ENCODE assay signal across 16 mouse cellular contexts in genomic region chr15:27620475-27621185, GRCm38 (mm10). TPM values are rescaled to one million over a fixed set of nuclear protein-coding genes. Genes with fewer than 3 reads are reported as not detected.
DNase-seq lines count a peak whose midpoint lies in the region; ATAC-seq and TF ChIP-seq lines count a peak whose summit lies in the region.
"Had no signal": no experiment of that assay in that cellular context is flagged by ENCODE, and none has a peak within 500 bp of the region (broad histone marks: within the 10 kb centered on the region; RNA-seq: fewer than 3 reads in every experiment).

No protein-coding gene starts in this region.

- 0 out of 2 replicates have a peak, but pooled peaks have one; percentile 9 for TF ChIP-seq CTCF in layer of hippocampus, adult 2 months (conservative IDR thresholded peaks at IDR 0.05)
- no peak for TF ChIP-seq CTCF in G1E (IDR thresholded peaks at IDR 0.05; ENCODE audit: low read depth, low read length)

- peak overlapping the region; percentile 43; the same call in 1 of the 2 replicates for H3K9ac ChIP-seq in heart, embryonic 12.5 days
- H3K9ac ChIP-seq: embryonic facial prominence, embryonic 13.5 days; hindbrain, embryonic 13.5 days; limb, embryonic 12.5 days; midbrain, embryonic 13.5 days; stomach, embryonic 15.5 days had no signal

- no peaks in the 10 kb centered on the region for H3K27me3 ChIP-seq in heart, embryonic 12.5 days (replicated peaks)
- H3K27me3 ChIP-seq in G1E (ENCODE audit: insufficient read depth, low read length): no peaks in the 10 kb centered on the region
- H3K27me3 ChIP-seq: embryonic facial prominence, embryonic 13.5 days; hindbrain, embryonic 13.5 days; limb, embryonic 12.5 days; midbrain, embryonic 13.5 days; stomach, embryonic 15.5 days had no signal

- no peaks in the 10 kb centered on the region for H3K9me3 ChIP-seq in heart, embryonic 12.5 days (replicated peaks)
- H3K9me3 ChIP-seq in G1E (replicated peaks): no peaks in the 10 kb centered on the region
- H3K9me3 ChIP-seq: embryonic facial prominence, embryonic 13.5 days; hindbrain, embryonic 13.5 days; limb, embryonic 12.5 days; midbrain, embryonic 13.5 days; stomach, embryonic 15.5 days had no signal

- H3K4me2 ChIP-seq in heart, embryonic 12.5 days: no peak overlapping the region
- H3K4me2 ChIP-seq: embryonic facial prominence, embryonic 13.5 days; hindbrain, embryonic 13.5 days; limb, embryonic 12.5 days; midbrain, embryonic 13.5 days; stomach, embryonic 15.5 days had no signal

- ATAC-seq in heart, embryonic 12.5 days (ENCODE audit: insufficient number of reproducible peaks, low FRiP score): no peak
- 0 out of 2 replicates have a peak, but pooled peaks have one; percentile 16 for ATAC-seq in G1E (ENCODE audit: extremely low read depth, insufficient number of reproducible peaks, low FRiP score, poor library complexity, severe bottlenecking)
- peak; percentile 33 for ATAC-seq in common myeloid progenitor, adult 5-6 weeks (replicated peaks; ENCODE audit: low read depth, poor library complexity, severe bottlenecking)
- ATAC-seq in frontal cortex, adult (ENCODE audit: low TSS enrichment): no peak
- ATAC-seq: midbrain, embryonic 13.5 days had no signal

- peaks cover 45% of the 10 kb centered on the region for H3K36me3 ChIP-seq in heart, embryonic 12.5 days
- H3K36me3 ChIP-seq in G1E (replicated peaks): peaks cover 93% of the 10 kb centered on the region

- 83% methylated on average over 6 of the region's 6 CpGs for WGBS in heart, embryonic 12.5 days

- no peak overlapping the region for H3K4me3 ChIP-seq in heart, embryonic 12.5 days
- no peak overlapping the region for H3K4me3 ChIP-seq in layer of hippocampus, adult 2 months
- H3K4me3 ChIP-seq in G1E (ENCODE audit: low read depth, low read length): no peak overlapping the region
- H3K4me3 ChIP-seq: embryonic facial prominence, embryonic 13.5 days; hindbrain, embryonic 13.5 days; limb, embryonic 12.5 days; midbrain, embryonic 13.5 days; stomach, embryonic 15.5 days had no signal

- H3K4me1 ChIP-seq in heart, embryonic 12.5 days (replicated peaks): peaks cover 42% of the 10 kb centered on the region
- peaks cover 35% of the 10 kb centered on the region for H3K4me1 ChIP-seq in G1E (ENCODE audit: insufficient read depth, low read depth, low read length)
- H3K4me1 ChIP-seq: embryonic facial prominence, embryonic 13.5 days; hindbrain, embryonic 13.5 days; limb, embryonic 12.5 days; midbrain, embryonic 13.5 days; stomach, embryonic 15.5 days had no signal

- no peak for DNase-seq in heart, adult 9 months (ENCODE audit: low spot score in 2 of 2)
- DNase-seq in layer of hippocampus, adult 2 months (ENCODE audit: low spot score in 2 of 2): no peak
- DNase-seq in layer of hippocampus, adult 8-10 months (ENCODE audit: low spot score in 2 of 2): no peak
- DNase-seq in G1E (ENCODE audit: low spot score): no peak
- DNase-seq in urinary bladder, postnatal 10 days (ENCODE audit: low spot score): no peak
- DNase-seq: cerebellum, adult 11 months; lung, postnatal 10 days; right cerebral cortex, adult 18-20 months had no signal

- 0 out of 2 replicates have a peak overlapping the region, but pooled peaks have one; percentile 8 for H3K27ac ChIP-seq in heart, embryonic 12.5 days (ENCODE audit: poor library complexity, severe bottlenecking)
- no peak overlapping the region for H3K27ac ChIP-seq in layer of hippocampus, adult 2 months
- H3K27ac ChIP-seq: embryonic facial prominence, embryonic 13.5 days; hindbrain, embryonic 13.5 days; limb, embryonic 12.5 days; midbrain, embryonic 13.5 days; stomach, embryonic 15.5 days had no signal

RNA-seq across cellular contexts. Expression of gene Otulin, which starts 9.9 kb away (rescaled TPM):
- 26.2 and 27.4 TPM in 2 replicates for polyA plus RNA-seq in heart, embryonic 12.5 days (2016; fragmentation: Nextera tagmentation; extraction: Ambion mirVana)
- total RNA-seq in layer of hippocampus, adult 2 months (2021): 10 to 100 TPM; 19.4 to 23.1 TPM
- 10 to 100 TPM; 18.4 to 25.5 (median 21.9) TPM for total RNA-seq in layer of hippocampus, adult 8-10 months (2022)
- total RNA-seq in G1E (2014; fragmentation: Nextera tagmentation) (40.3 and 42.5 TPM in 2 replicates), G1E (2017) (33.8 and 43.3 TPM in 2 replicates)
- 37.4 and 40.3 TPM in 2 replicates for polyA plus RNA-seq in G1E (2012)
- total RNA-seq in common myeloid progenitor, adult 5-6 weeks (2017): 30.4 and 37.0 TPM in 2 replicates

Comparison
In these comparisons a context has a peak if more than half of its experiments do, and no peak if none do; other contexts are left out.
1. ATAC-seq: peak in G1E (single experiment) and common myeloid progenitor, adult 5-6 weeks (single experiment); none in heart, embryonic 12.5 days (single experiment) and frontal cortex, adult (single experiment).